Mouse (Mus musculus): ENCODE data around the gene Chn2. TPM values are rescaled to one million over a fixed set of nuclear protein-coding genes. Genes with fewer than 3 reads are reported as not detected.
A peak's percentile ranks its signal among the peaks of the same experiment; 100 is the strongest.

Chn2 gene
- total RNA-seq, 2 experiments from 2014 or later = 7.1 to 7.8 TPM

DNA sequence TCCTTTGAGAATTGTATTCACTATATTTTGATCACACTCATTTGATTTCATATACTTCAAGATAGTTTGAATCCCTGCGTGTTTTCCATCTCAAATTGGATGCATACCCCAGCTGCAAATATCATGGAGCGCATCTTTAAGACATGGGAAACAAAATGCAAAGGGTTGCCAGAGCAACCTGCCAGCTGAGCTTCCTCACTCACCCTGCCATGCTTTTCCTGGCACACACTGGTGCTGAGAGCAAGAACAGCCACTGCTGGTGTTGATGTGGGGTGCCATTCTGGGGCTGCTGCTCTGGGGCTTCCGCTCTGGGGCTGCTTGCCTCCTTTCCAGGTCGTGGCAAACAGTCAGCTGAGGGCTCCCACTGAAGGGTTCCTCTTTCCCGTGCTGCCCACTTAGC lies 247.5 kb downstream of the Chn2 start:
- no peak for DNase-seq

- DNase-seq = no peak
Observed at GRCm38 (mm10) chr6:54289774-54290500, 250.6 kb downstream of the Chn2 start.

- no peak for DNase-seq
Observed at GRCm38 (mm10) chr6:54297231-54297630, 257.9 kb downstream of the Chn2 start.

- no peak for DNase-seq
Observed at GRCm38 (mm10) chr6:54299417-54299816, 260.1 kb downstream of the Chn2 start.

DNA sequence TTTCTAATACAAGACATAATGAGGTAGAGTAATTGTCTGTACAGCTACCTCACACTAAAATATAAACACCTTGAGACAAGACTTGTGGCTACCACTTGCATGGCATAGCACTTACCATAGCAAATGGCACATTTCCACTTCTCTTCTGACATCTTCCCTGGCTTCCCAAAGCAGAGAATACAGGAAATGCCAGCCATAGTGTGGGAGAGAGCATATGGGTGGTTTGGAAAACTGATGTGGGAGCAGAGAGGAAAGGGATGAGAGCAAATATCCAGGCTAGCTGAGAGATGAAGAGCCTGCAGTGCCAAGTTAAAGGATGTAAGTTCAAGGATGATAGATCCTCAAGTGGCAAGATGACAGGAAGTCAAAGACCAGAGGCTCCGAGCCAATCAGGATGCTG lies 266.4 kb downstream of the Chn2 start:
- DNase-seq = no peak

GRCm38 (mm10) chr6:54313071-54313470 lies 273.7 kb downstream of the Chn2 start:
- DNase-seq = no peak

DNA sequence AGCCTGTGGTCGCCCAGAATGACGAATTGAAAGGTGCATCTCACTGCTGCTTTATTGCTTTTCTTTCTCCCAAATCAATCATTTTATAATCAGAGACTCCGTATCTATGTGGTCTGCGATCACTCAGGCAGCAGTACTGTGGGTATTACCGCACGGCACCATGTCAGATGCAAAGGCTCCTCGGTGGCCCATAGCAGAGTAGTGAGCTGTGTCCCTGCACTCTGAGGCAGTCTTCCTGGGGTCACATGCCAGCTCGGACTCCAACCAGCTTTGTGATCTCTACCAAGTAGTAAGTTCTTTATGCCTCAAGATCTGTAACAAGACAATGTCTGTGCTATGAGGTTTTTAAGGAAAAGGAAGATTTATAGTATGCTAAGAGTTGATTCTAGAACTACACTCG lies 279.3 kb downstream of the Chn2 start:
- DNase-seq = no peak

- no peak for DNase-seq
Observed at GRCm38 (mm10) chr6:54319198-54319597, 279.8 kb downstream of the Chn2 start.

- no peak for DNase-seq
Observed at GRCm38 (mm10) chr6:54320236-54320635, 280.9 kb downstream of the Chn2 start.

- DNase-seq = no peak
Observed at GRCm38 (mm10) chr6:54325246-54325885, 286.0 kb downstream of the Chn2 start, which contains the start of gene Prr15. Prr15 (plus strand) TSS chr6:54325835.

DNA sequence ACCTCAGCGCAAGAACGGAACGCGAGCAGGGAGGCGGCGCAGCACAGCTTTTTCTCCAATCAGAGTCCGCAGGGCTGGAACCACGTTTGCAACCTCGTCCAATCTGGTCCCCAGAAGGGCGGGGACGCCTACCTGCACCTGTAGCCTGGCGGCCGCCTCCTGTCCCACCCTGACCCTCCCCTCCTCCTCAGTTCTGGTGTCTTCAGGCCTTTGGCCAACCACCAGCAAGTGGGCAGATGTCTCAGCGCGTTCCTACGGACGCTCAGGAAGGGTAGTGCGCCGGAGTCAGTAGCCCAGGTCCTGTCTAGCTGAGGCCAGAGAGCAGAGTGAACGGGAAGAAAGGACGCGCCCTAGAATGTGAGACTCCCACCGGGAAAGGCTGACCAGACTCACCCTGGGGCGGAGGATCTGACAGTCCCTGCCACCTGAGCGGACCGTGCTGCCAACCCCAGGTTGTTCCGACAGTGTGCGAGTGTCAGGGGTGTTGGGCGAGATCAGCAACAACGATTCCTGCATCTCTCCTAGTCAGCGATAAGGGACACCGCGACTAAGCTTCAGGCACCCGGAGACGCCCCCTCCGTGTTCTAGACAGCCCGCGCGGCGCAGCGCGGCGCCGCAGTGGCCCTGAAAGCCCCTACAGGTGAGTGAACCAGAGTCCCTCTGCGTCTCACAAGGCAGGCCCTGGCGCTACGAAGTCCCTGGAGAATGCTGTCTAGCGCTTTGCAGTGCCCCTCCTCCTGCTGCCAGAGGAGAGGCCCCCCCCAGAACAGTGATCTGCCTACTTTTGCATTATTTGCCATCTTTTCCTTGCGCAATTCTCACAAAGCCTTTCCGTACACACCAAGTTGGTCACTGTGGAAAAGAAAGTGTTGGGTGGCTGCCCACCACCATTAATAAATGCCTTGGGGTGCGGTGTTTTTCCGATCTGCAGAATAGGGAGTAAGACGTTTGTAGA lies 287.6 kb downstream of the Chn2 start:
- peak; percentile 44 for DNase-seq

- peak; percentile 60 for DNase-seq
Observed at GRCm38 (mm10) chr6:54327626-54328003, 288.3 kb downstream of the Chn2 start.

DNA sequence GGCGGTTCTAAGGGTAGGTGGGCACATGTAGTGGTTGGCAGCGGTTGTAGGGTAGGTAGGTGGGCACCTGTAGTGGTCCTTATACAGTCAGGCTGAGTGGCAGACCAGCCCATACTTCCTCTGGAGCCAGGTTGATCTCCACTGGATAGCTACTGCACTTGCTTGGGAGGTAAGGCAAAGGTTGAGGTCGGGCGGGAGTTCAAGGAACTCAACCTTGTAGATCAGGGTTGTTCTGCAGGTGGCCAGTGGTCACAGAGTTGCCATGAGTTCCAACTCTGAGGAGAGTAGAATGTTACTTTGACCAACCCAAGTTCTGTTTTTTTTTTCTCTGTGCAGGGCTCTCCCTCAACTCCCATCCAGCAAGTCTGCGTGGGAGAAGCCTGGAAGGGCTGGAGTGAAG lies 289.4 kb downstream of the Chn2 start:
- no peak for DNase-seq

GRCm38 (mm10) chr6:54329598-54329997 lies 290.2 kb downstream of the Chn2 start:
- no peak for DNase-seq

DNA sequence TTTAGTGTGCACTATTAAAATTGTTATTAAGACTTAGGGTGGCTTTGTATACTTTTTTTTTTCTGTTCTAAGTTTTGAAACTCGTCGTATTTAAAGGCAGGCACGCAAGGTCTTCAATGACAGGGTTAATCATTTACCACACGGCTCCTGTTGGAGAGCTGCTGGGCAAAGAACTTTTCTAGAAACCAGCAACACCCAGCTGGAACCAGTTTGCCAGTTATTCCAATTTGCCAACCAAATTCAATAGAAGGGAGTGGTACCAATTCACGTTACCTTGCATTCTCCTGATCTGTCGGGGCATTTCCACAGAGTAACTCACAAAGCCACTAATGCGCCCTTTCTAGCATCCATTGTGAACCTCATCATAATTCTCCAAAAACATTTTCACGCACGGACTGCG lies 290.8 kb downstream of the Chn2 start:
- no peak for DNase-seq

GRCm38 (mm10) chr6:54331765-54332164 lies 292.4 kb downstream of the Chn2 start:
- no peak for DNase-seq

DNA sequence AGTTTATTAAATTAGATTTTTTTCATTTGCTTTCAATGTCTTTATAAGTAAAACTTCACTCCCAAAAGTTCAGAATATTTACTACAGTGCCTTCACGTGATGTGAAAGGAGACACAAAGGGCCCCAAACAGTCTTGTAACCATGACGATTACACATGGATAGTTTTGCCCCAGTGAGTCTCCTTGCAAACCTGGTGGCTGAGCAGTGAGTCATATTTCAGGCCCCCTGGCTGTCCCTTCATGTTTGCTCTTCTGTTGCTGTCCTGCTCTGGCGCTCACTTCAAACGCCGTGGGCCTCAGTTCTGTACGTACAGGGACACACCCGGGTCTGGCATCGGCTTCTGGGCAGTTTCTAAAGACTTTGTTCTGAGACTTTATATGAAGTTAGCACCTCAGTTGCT lies 292.8 kb downstream of the Chn2 start:
- no peak for DNase-seq

DNA sequence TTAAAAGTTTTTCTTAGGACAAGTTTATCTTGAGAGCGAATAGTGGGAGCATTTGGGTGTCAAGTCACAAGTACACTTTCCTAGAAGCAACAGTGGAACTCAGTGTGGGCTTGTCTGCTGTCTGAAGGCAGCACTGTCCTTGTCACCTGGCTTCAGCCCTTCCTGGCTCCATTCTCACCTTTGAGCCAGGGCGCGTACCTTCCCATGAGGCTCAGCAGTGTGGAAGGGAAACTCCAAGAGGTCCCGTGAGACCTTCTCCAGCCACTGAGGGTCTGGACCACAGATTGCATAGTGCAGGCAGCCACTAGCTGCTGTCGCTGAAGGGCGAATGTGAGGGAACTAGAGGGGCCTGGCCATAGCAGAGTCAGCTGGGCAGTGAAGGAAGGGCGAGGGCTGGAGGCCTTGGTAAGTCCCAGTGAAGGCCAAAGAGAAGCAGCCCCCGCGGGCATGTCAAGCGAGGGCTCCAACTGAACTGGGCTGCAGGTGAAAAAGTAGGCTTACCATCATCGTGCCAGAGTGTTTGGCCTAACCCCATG lies 293.8 kb downstream of the Chn2 start:
- no peak for DNase-seq

- no peak for DNase-seq
Observed at GRCm38 (mm10) chr6:54333652-54334396, 294.5 kb downstream of the Chn2 start.

DNA sequence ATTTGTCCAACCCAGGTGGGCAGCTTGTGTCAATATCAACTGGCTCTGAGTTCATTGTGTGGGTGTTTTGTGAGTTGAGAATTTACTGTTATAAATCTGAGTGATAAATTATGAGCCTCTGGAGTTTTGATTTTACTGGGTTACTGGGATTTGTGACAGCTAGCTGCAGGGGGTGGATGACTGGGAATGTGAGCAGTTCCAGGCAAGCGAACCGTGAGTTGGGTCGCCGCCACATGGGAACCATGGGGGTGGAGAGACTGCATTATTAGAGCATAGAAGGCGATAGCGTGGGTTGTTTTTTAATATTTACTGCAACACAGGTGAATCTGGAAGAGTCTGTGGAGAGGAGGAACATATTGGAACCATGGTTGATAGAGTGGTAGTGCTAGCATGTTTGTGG lies 298.0 kb downstream of the Chn2 start:
- DNase-seq = no peak

DNA sequence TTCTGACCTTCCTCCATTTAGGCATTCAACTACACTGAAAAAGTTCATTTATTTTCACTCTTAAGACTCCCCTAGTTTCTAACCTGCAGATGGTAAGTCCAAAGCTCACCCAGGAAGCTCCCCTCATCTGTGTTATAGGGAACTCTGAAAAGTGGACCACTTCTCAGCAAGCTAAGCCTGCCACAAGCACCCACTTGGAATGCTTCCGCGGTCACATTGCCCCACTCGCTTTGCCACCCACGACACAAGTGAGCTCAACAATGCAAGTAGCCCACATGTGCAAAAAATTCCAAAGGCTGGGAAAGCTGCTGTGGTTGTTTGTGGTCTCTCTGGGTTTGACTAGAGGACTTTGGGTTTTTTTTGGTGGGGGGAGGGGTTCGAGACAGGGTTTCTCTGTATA lies 301.8 kb downstream of the Chn2 start:
- DNase-seq = no peak

DNA sequence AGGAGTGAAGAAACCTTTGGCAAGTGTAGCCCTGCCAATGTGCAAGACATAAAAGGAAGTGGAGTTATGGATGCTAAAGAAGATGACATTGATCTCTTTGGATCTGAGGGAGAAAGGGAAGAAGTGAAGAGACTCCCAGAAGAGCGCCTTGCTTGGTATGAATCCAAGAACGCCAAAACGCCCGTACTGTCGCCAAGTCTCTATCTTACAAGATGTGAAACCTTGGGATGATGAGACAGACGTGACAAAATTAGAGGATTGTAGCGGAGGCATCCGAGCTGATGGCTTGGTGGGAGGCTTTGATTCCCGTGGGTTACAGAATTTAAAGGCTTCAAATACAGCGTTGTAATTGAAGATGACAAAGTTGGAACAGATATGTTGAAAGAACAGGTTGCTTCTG lies 302.9 kb downstream of the Chn2 start:
- no peak for DNase-seq

Measured in gastrocnemius, postnatal 10 days (tissue).